Mouse (Mus musculus) embryonic fibroblast, embryonic 13.5 days (primary cell): ENCODE measurements around the gene Triobp.
A peak's percentile ranks its signal among the peaks of the same experiment; 100 is the strongest.

Experiments
- CTCF ChIP-seq: IDR thresholded peaks from 2 replicates; pipeline ENCODE4 v1.5.1; 2011; ENCODE audit warnings: mild to moderate bottlenecking, control low read depth, low read length, moderate library complexity, borderline replicate concordance; ENCODE audit not compliant: insufficient read depth
- POLR2A ChIP-seq: IDR thresholded peaks from 2 replicates; pipeline ENCODE4 v1.6.1; 2011; ENCODE audit warnings: low read depth, mild to moderate bottlenecking, control low read depth, low read length, moderate library complexity

DNA sequence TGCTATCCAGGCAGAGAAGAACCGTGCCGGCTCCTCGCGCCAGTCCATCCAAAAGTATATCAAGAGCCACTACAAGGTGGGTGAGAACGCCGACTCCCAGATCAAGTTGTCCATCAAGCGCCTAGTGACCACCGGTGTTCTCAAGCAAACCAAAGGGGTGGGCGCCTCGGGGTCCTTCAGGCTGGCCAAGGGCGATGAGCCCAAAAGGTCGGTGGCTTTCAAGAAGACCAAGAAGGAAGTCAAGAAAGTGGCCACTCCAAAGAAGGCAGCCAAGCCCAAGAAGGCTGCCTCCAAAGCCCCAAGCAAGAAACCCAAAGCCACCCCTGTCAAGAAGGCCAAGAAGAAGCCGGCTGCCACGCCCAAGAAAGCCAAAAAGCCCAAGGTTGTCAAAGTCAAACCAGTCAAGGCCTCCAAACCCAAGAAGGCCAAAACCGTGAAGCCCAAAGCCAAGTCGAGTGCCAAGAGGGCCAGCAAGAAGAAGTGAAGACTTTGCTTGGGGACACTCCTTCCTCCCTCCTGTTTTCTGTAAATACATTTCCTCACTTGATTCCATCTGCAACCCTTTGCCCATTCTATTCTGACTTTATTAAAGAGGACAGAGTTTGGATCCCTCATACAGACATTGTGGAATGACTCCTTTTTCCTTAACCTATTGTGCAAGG, 81.4 kb downstream of the Triobp start:
- TF ChIP-seq CTCF (no peak), POLR2A (peak; percentile 7; the same call in 1 of the 2 replicates)
